Mouse (Mus musculus): ENCODE measurements around the gene Haus4. TPM values are rescaled to one million over a fixed set of nuclear protein-coding genes. Genes with fewer than 3 reads are reported as not detected.

Gene Haus4
- polyA plus RNA-seq, 1 experiment from 2014 or later = 23.0 TPM

GRCm38 (mm10) chr14:54575631-54576030, 21.2 kb upstream of the Haus4 start:
- no peak overlapping the region for H3K27ac ChIP-seq (ENCODE audit: low read depth, low read length)

GRCm38 (mm10) chr14:54575031-54575430, 20.6 kb upstream of the Haus4 start:
- peaks cover 25% of the 10 kb centered on the region; the same call in 1 of the 2 replicates for H3K4me1 ChIP-seq (ENCODE audit: control insufficient read depth, insufficient read depth, low read length)
- H3K27me3 ChIP-seq (ENCODE audit: control insufficient read depth, insufficient read depth, low read length) = peaks cover 11% of the 10 kb centered on the region
- 3% methylated on average over 8 of the region's 8 CpGs for WGBS

More at GRCm38 (mm10) chr14:54575631-54576030, 21.2 kb upstream of the Haus4 start:
- peak overlapping the region; percentile 72 for H3K4me2 ChIP-seq (ENCODE audit: low read depth, low read length)
- H3K4me3 ChIP-seq (ENCODE audit: low read depth, low read length) = peak overlapping the region; percentile 50
- H3K9ac ChIP-seq (replicated peaks; ENCODE audit: low read depth, low read length) = peak overlapping the region; percentile 42
- no peaks in the 10 kb centered on the region for H3K36me3 ChIP-seq (ENCODE audit: control insufficient read depth, insufficient read depth, low read length)
- no peaks in the 10 kb centered on the region for H3K9me3 ChIP-seq (ENCODE audit: control insufficient read depth, low read length)
- ATAC-seq (ENCODE audit: low read depth) = no peak
- peaks cover 11% of the 10 kb centered on the region for H3K27me3 ChIP-seq (ENCODE audit: control insufficient read depth, insufficient read depth, low read length)
- WGBS = under 1% methylated on average over 39 of the region's 39 CpGs
- peaks cover 25% of the 10 kb centered on the region; the same call in 1 of the 2 replicates for H3K4me1 ChIP-seq (ENCODE audit: control insufficient read depth, insufficient read depth, low read length)

DNA sequence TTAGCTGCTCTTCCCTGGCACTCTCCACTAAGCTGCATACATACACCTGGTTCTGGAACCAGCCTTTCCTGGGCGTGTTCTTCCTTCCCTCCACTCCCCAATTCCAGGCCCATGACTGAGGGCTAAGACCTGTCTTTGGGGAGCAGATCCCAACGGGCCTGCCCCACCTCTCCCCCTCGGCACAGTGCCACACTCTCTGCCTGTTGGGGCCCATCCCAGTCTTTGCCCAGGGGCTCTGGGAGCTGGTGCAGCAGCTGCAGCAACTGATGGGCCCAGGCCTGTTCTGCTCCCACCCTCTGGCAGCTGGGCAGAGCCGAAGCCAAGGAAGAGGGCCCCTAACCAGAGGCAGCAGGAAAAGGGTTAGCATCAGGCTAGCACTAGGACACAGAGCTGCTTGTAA, 19.8 kb upstream of the Haus4 start:
- peak overlapping the region; percentile 50; the same call in 1 of the 2 replicates for H3K4me3 ChIP-seq (ENCODE audit: low read depth, low read length)

More at GRCm38 (mm10) chr14:54575031-54575430, 20.6 kb upstream of the Haus4 start:
- no peak for ATAC-seq (ENCODE audit: low read depth)
- Histone ChIP-seq H3K4me2 (ENCODE audit: low read depth, low read length) (peak overlapping the region; percentile 72), H3K36me3 (ENCODE audit: control insufficient read depth, insufficient read depth, low read length) (no peaks in the 10 kb centered on the region), H3K27ac (ENCODE audit: low read depth, low read length) (no peak overlapping the region), H3K9me3 (ENCODE audit: control insufficient read depth, low read length) (no peaks in the 10 kb centered on the region), H3K9ac (replicated peaks; ENCODE audit: low read depth, low read length) (0 out of 2 replicates have a peak overlapping the region, but pooled peaks have one; percentile 42), H3K4me3 (ENCODE audit: low read depth, low read length) (peak overlapping the region; percentile 50)

GRCm38 (mm10) chr14:54572790-54573736, 18.6 kb upstream of the Haus4 start:
- Histone ChIP-seq H3K36me3 (ENCODE audit: control insufficient read depth, insufficient read depth, low read length) (no peaks in the 10 kb centered on the region), H3K4me1 (ENCODE audit: control insufficient read depth, insufficient read depth, low read length) (0 out of 2 replicates have a peak, but pooled peaks cover 25% of the 10 kb centered on the region), H3K27ac (ENCODE audit: low read depth, low read length) (no peak overlapping the region), H3K4me3 (ENCODE audit: low read depth, low read length) (no peak overlapping the region), H3K9ac (replicated peaks; ENCODE audit: low read depth, low read length) (no peak overlapping the region), H3K9me3 (ENCODE audit: control insufficient read depth, low read length) (no peaks in the 10 kb centered on the region), H3K27me3 (ENCODE audit: control insufficient read depth, insufficient read depth, low read length) (peaks cover 11% of the 10 kb centered on the region), H3K4me2 (ENCODE audit: low read depth, low read length) (peak overlapping the region; percentile 72; the same call in 1 of the 2 replicates)
- WGBS = 11% methylated on average over 14 of the region's 14 CpGs
- peak; percentile 9; the same call in 1 of the 2 replicates for ATAC-seq (ENCODE audit: low read depth)

More for the DNA sequence above, 19.8 kb upstream of the Haus4 start:
- peak overlapping the region; percentile 72 for H3K4me2 ChIP-seq (ENCODE audit: low read depth, low read length)
- peaks cover 25% of the 10 kb centered on the region; the same call in 1 of the 2 replicates for H3K4me1 ChIP-seq (ENCODE audit: control insufficient read depth, insufficient read depth, low read length)
- no peaks in the 10 kb centered on the region for H3K9me3 ChIP-seq (ENCODE audit: control insufficient read depth, low read length)
- H3K27ac ChIP-seq (ENCODE audit: low read depth, low read length) = no peak overlapping the region
- no peak for ATAC-seq (ENCODE audit: low read depth)
- no peaks in the 10 kb centered on the region for H3K36me3 ChIP-seq (ENCODE audit: control insufficient read depth, insufficient read depth, low read length)
- 10% methylated on average over 4 of the region's 4 CpGs for WGBS
- H3K27me3 ChIP-seq (ENCODE audit: control insufficient read depth, insufficient read depth, low read length) = peaks cover 11% of the 10 kb centered on the region
- H3K9ac ChIP-seq (replicated peaks; ENCODE audit: low read depth, low read length) = peak overlapping the region; percentile 34; the same call in 1 of the 2 replicates

DNA sequence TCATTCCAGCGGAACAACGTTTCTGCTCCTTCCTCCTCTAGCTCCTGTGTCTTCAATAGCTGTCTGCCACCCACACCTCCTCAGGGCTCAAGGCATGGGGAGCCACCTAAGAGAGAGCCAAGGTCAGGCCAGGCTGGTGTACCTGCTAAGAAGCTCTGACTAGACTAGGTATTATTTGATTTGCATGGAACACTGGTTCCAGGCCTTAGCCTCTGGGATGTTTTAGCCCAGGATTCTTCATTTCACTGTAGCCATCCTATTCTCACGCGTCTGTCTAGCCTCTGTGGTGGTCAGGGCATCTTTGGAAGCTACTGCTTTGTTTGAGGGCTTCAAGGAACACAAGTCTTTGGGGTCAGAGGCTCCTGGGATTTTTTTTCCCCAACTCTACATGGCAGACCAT, 17.7 kb upstream of the Haus4 start:
- Histone ChIP-seq H3K9me3 (ENCODE audit: control insufficient read depth, low read length) (no peaks in the 10 kb centered on the region), H3K4me1 (ENCODE audit: control insufficient read depth, insufficient read depth, low read length) (0 out of 2 replicates have a peak, but pooled peaks cover 20% of the 10 kb centered on the region), H3K36me3 (ENCODE audit: control insufficient read depth, insufficient read depth, low read length) (no peaks in the 10 kb centered on the region), H3K27ac (ENCODE audit: low read depth, low read length) (no peak overlapping the region), H3K4me3 (ENCODE audit: low read depth, low read length) (no peak overlapping the region), H3K4me2 (ENCODE audit: low read depth, low read length) (no peak overlapping the region), H3K27me3 (ENCODE audit: control insufficient read depth, insufficient read depth, low read length) (peaks cover 8% of the 10 kb centered on the region), H3K9ac (replicated peaks; ENCODE audit: low read depth, low read length) (no peak overlapping the region)
- ATAC-seq (ENCODE audit: low read depth) = no peak
- 64% methylated on average over 4 of the region's 4 CpGs for WGBS

- H3K4me1 ChIP-seq (ENCODE audit: control insufficient read depth, insufficient read depth, low read length) = 0 out of 2 replicates have a peak, but pooled peaks cover 10% of the 10 kb centered on the region
- no peak overlapping the region for H3K4me2 ChIP-seq (ENCODE audit: low read depth, low read length)
- H3K36me3 ChIP-seq (ENCODE audit: control insufficient read depth, insufficient read depth, low read length) = no peaks in the 10 kb centered on the region
- peak overlapping the region; percentile 39; the same call in 1 of the 2 replicates for H3K27ac ChIP-seq (ENCODE audit: low read depth, low read length)
- no peaks in the 10 kb centered on the region for H3K27me3 ChIP-seq (ENCODE audit: control insufficient read depth, insufficient read depth, low read length)
- ATAC-seq (ENCODE audit: low read depth) = no peak
- H3K9me3 ChIP-seq (ENCODE audit: control insufficient read depth, low read length) = no peaks in the 10 kb centered on the region
- WGBS = 73% methylated on average over 17 of the region's 17 CpGs
- H3K4me3 ChIP-seq (ENCODE audit: low read depth, low read length) = no peak overlapping the region
- H3K9ac ChIP-seq (replicated peaks; ENCODE audit: low read depth, low read length) = no peak overlapping the region
These were observed 15.3 kb upstream of the Haus4 start for GRCm38 (mm10) chr14:54569451-54570392.

GRCm38 (mm10) chr14:54568694-54569414, 14.4 kb upstream of the Haus4 start:
- Histone ChIP-seq H3K27me3 (ENCODE audit: control insufficient read depth, insufficient read depth, low read length) (no peaks in the 10 kb centered on the region), H3K27ac (ENCODE audit: low read depth, low read length) (no peak overlapping the region), H3K4me3 (ENCODE audit: low read depth, low read length) (no peak overlapping the region), H3K9ac (replicated peaks; ENCODE audit: low read depth, low read length) (no peak overlapping the region), H3K9me3 (ENCODE audit: control insufficient read depth, low read length) (no peaks in the 10 kb centered on the region), H3K4me1 (ENCODE audit: control insufficient read depth, insufficient read depth, low read length) (0 out of 2 replicates have a peak, but pooled peaks cover 8% of the 10 kb centered on the region), H3K4me2 (ENCODE audit: low read depth, low read length) (no peak overlapping the region), H3K36me3 (ENCODE audit: control insufficient read depth, insufficient read depth, low read length) (no peaks in the 10 kb centered on the region)
- ATAC-seq (ENCODE audit: low read depth) = peak; percentile 7; the same call in 1 of the 2 replicates
- 74% methylated on average over 15 of the region's 15 CpGs for WGBS
